Mouse (Mus musculus) stomach, embryonic 16.5 days (tissue): ENCODE data around the gene Lman1l. TPM values are rescaled to one million over a fixed set of nuclear protein-coding genes. Genes with fewer than 3 reads are reported as not detected.
A peak's percentile ranks its signal among the peaks of the same experiment; 100 is the strongest.

ENCODE experiments used
- ATAC-seq: fragments of 200-750 bp; cut with Nextera tagmentation; 2 replicates; pipeline ENCODE4 v1.8.0; 2017; ENCODE audit warnings: moderate number of reproducible peaks, moderate TSS enrichment; ENCODE audit not compliant: insufficient read depth, low FRiP score
- H3K27ac ChIP-seq: fragments of 300-500 bp; sonication (generic); 2 replicates; pipeline ENCODE4 v1.5.1; 2014; ENCODE audit warnings: low read length
- H3K27me3 ChIP-seq: fragments of 300-500 bp; sonication (generic); 2 replicates; pipeline ENCODE4 v1.6.1; 2014; ENCODE audit warnings: low read length, control low read depth, mixed read lengths; ENCODE audit not compliant: control insufficient read depth, insufficient read depth
- H3K36me3 ChIP-seq: fragments of 300-500 bp; sonication (generic); 2 replicates; pipeline ENCODE4 v1.6.1; 2014; ENCODE audit warnings: low read length; ENCODE audit not compliant: control insufficient read depth, insufficient read depth
- H3K4me1 ChIP-seq: fragments of 300-500 bp; sonication (generic); 2 replicates; pipeline ENCODE4 v1.6.1; 2014; ENCODE audit warnings: low read length, control low read depth, mixed read lengths; ENCODE audit not compliant: control insufficient read depth, insufficient read depth
- H3K4me2 ChIP-seq: fragments of 300-500 bp; sonication (generic); 2 replicates; pipeline ENCODE4 v1.6.1; 2014; ENCODE audit warnings: low read depth, low read length, mixed read lengths
- H3K4me3 ChIP-seq: fragments of 300-500 bp; sonication (generic); replicated peaks from 2 replicates; pipeline ENCODE4 v1.5.1; 2014; ENCODE audit warnings: mild to moderate bottlenecking, low read length
- H3K9ac ChIP-seq: fragments of 300-500 bp; sonication (generic); 2 replicates; pipeline ENCODE4 v1.6.1; 2014; ENCODE audit warnings: low read length
- H3K9me3 ChIP-seq: fragments of 300-500 bp; sonication (generic); replicated peaks from 2 replicates; pipeline ENCODE4 v1.6.1; 2016; ENCODE audit warnings: low read length, control low read depth; ENCODE audit not compliant: control insufficient read depth
- WGBS: fragments of 180-500 bp; shearing (Covaris S2); extraction: QIAGEN DNeasy Blood & Tissue Kit; methylation state at CpG from one replicate; pipeline ENCODE4 v1.1.7; 2014; 5-methylcytosine and 5-hydroxymethylcytosine counted together
- polyA plus RNA-seq: library from polyadenylated mRNA; unstranded; fragments of >200 nt; fragmentation: Nextera tagmentation; extraction: Ambion mirVana; gene quantifications from 2 replicates; pipeline ENCODE4 v1.2.1, GENCODE M21; 2015

Lman1l gene
- polyA plus RNA-seq, 1 experiment from 2014 or later = not detected

GRCm38 (mm10) chr9:57600620-57601352, 19.8 kb downstream of the Lman1l start:
- ATAC-seq = peak; percentile 44
- WGBS = 5% methylated on average over 3 of the region's 3 CpGs
- H3K27me3 ChIP-seq = no peaks in the 10 kb centered on the region

GRCm38 (mm10) chr9:57598851-57599563, 21.6 kb downstream of the Lman1l start:
- Histone ChIP-seq H3K4me3 (no peak overlapping the region), H3K9me3 (no peaks in the 10 kb centered on the region), H3K4me1 (peaks cover 5% of the 10 kb centered on the region; the same call in 1 of the 2 replicates), H3K27me3 (no peaks in the 10 kb centered on the region), H3K27ac (no peak overlapping the region), H3K4me2 (no peak overlapping the region), H3K36me3 (no peaks in the 10 kb centered on the region), H3K9ac (no peak overlapping the region)
- no peak for ATAC-seq
- WGBS = 53% methylated on average over 8 of the region's 8 CpGs

More at GRCm38 (mm10) chr9:57600620-57601352, 19.8 kb downstream of the Lman1l start:
- Histone ChIP-seq H3K4me2 (no peak overlapping the region), H3K4me3 (no peak overlapping the region), H3K27ac (no peak overlapping the region), H3K9ac (no peak overlapping the region), H3K36me3 (no peaks in the 10 kb centered on the region), H3K9me3 (no peaks in the 10 kb centered on the region), H3K4me1 (peaks cover 5% of the 10 kb centered on the region; the same call in 1 of the 2 replicates)

GRCm38 (mm10) chr9:57597929-57598382, 22.6 kb downstream of the Lman1l start:
- H3K27ac ChIP-seq = no peak overlapping the region
- WGBS = 31% methylated on average over 4 of the region's 4 CpGs
- H3K4me2 ChIP-seq = no peak overlapping the region
- peaks cover 5% of the 10 kb centered on the region; the same call in 1 of the 2 replicates for H3K4me1 ChIP-seq
- H3K36me3 ChIP-seq = no peaks in the 10 kb centered on the region
- no peaks in the 10 kb centered on the region for H3K27me3 ChIP-seq
- H3K9ac ChIP-seq = no peak overlapping the region
- ATAC-seq = peak; percentile 8; the same call in 1 of the 2 replicates
- no peaks in the 10 kb centered on the region for H3K9me3 ChIP-seq
- H3K4me3 ChIP-seq = no peak overlapping the region

- Histone ChIP-seq H3K4me3 (no peak overlapping the region), H3K9ac (no peak overlapping the region), H3K36me3 (no peaks in the 10 kb centered on the region), H3K4me1 (peaks cover 5% of the 10 kb centered on the region; the same call in 1 of the 2 replicates), H3K27ac (no peak overlapping the region), H3K27me3 (no peaks in the 10 kb centered on the region), H3K9me3 (no peaks in the 10 kb centered on the region), H3K4me2 (no peak overlapping the region)
- no peak for ATAC-seq
- 81% methylated on average over 8 of the region's 8 CpGs for WGBS
These were observed 23.3 kb downstream of the Lman1l start for GRCm38 (mm10) chr9:57597265-57597664.

- 75% methylated on average over 9 of the region's 9 CpGs for WGBS
- H3K4me2 ChIP-seq = no peak overlapping the region
- H3K4me3 ChIP-seq = no peak overlapping the region
- H3K9me3 ChIP-seq = no peaks in the 10 kb centered on the region
- H3K27ac ChIP-seq = no peak overlapping the region
- H3K27me3 ChIP-seq = no peaks in the 10 kb centered on the region
- ATAC-seq = no peak
- H3K4me1 ChIP-seq = peaks cover 6% of the 10 kb centered on the region
- 0 out of 2 replicates have a peak, but pooled peaks cover 2% of the 10 kb centered on the region for H3K36me3 ChIP-seq
- H3K9ac ChIP-seq = no peak overlapping the region
These were observed 26.4 kb downstream of the Lman1l start for GRCm38 (mm10) chr9:57594174-57594509.

- Histone ChIP-seq H3K4me2 (no peak overlapping the region), H3K9me3 (no peaks in the 10 kb centered on the region), H3K36me3 (0 out of 2 replicates have a peak, but pooled peaks cover 2% of the 10 kb centered on the region), H3K9ac (no peak overlapping the region), H3K27me3 (no peaks in the 10 kb centered on the region), H3K4me1 (peaks cover 11% of the 10 kb centered on the region), H3K4me3 (no peak overlapping the region), H3K27ac (no peak overlapping the region)
- 56% methylated on average over 12 of the region's 12 CpGs for WGBS
- no peak for ATAC-seq
These were observed 27.0 kb downstream of the Lman1l start for GRCm38 (mm10) chr9:57593454-57594173.

- WGBS = 42% methylated on average over 5 of the region's 5 CpGs
- Histone ChIP-seq H3K27me3 (no peaks in the 10 kb centered on the region), H3K36me3 (0 out of 2 replicates have a peak, but pooled peaks cover 2% of the 10 kb centered on the region), H3K9me3 (no peaks in the 10 kb centered on the region), H3K4me2 (no peak overlapping the region), H3K4me3 (no peak overlapping the region), H3K4me1 (peaks cover 12% of the 10 kb centered on the region), H3K27ac (no peak overlapping the region), H3K9ac (no peak overlapping the region)
- no peak for ATAC-seq
These were observed 29.8 kb downstream of the Lman1l start for GRCm38 (mm10) chr9:57590726-57591125.

GRCm38 (mm10) chr9:57589224-57590126, 31.1 kb downstream of the Lman1l start, which contains the start of gene Ulk3:
Gene Ulk3, plus strand, starts transcription at chr9:57589452.
- peak within 1 kb of the TSS; percentile 88 for H3K9ac ChIP-seq
- 0 out of 2 replicates have a peak, but pooled peaks cover 2% of the 10 kb centered on the region for H3K36me3 ChIP-seq
- H3K4me1 ChIP-seq = peaks cover 12% of the 10 kb centered on the region
- H3K27ac ChIP-seq = peak within 1 kb of the TSS; percentile 86
- H3K9me3 ChIP-seq = no peaks in the 10 kb centered on the region
- no peaks in the 10 kb centered on the region for H3K27me3 ChIP-seq
- H3K4me2 ChIP-seq = peak within 1 kb of the TSS; percentile 91
- H3K4me3 ChIP-seq = peak within 1 kb of the TSS; percentile 69
- ATAC-seq = peak; percentile 88
- WGBS = under 1% methylated on average over 58 of the region's 58 CpGs
